Mouse (Mus musculus) stomach, embryonic 15.5 days (tissue): Measurements from ENCODE around the gene Fstl3. TPM values are rescaled to one million over a fixed set of nuclear protein-coding genes. Genes with fewer than 3 reads are reported as not detected.
A peak's percentile ranks its signal among the peaks of the same experiment; 100 is the strongest.

Experiments used
- ATAC-seq: fragments of 200-750 bp; cut with Nextera tagmentation; 2 replicates; pipeline ENCODE4 v1.8.0; 2017; ENCODE audit warnings: low read depth, moderate number of reproducible peaks, moderate TSS enrichment; ENCODE audit not compliant: insufficient read depth, low FRiP score
- H3K27ac ChIP-seq: fragments of 300-500 bp; sonication (generic); 2 replicates; pipeline ENCODE4 v1.5.1; 2015; ENCODE audit warnings: mild to moderate bottlenecking, inconsistent platforms
- H3K27me3 ChIP-seq: fragments of 300-500 bp; sonication (generic); replicated peaks from 2 replicates; pipeline ENCODE4 v1.6.1; 2015; ENCODE audit warnings: inconsistent platforms
- H3K36me3 ChIP-seq: fragments of 300-500 bp; sonication (generic); 2 replicates; pipeline ENCODE4 v1.6.1; 2015; ENCODE audit warnings: inconsistent platforms
- H3K4me1 ChIP-seq: fragments of 300-500 bp; sonication (generic); 2 replicates; pipeline ENCODE4 v1.6.1; 2015; ENCODE audit warnings: inconsistent platforms
- H3K4me2 ChIP-seq: fragments of 300-500 bp; sonication (generic); 2 replicates; pipeline ENCODE4 v1.6.1; 2015; ENCODE audit warnings: mild to moderate bottlenecking, inconsistent platforms
- H3K4me3 ChIP-seq: fragments of 300-500 bp; sonication (generic); replicated peaks from 2 replicates; pipeline ENCODE4 v1.5.1; 2015; ENCODE audit warnings: inconsistent platforms
- H3K9ac ChIP-seq: fragments of 300-500 bp; sonication (generic); 2 replicates; pipeline ENCODE4 v1.6.1; 2015; ENCODE audit warnings: inconsistent platforms
- H3K9me3 ChIP-seq: fragments of 300-500 bp; sonication (generic); 2 replicates; pipeline ENCODE4 v1.6.1; 2016; ENCODE audit warnings: inconsistent platforms
- WGBS: fragments of 180-500 bp; shearing (Covaris S2); methylation state at CpG from one replicate; pipeline ENCODE4 v1.1.7; 2015; 5-methylcytosine and 5-hydroxymethylcytosine counted together
- polyA plus RNA-seq: library from polyadenylated mRNA; unstranded; fragments of >200 nt; fragmentation: Nextera tagmentation; extraction: Ambion mirVana; gene quantifications from 2 replicates; pipeline ENCODE4 v1.2.1, GENCODE M21; 2015

Fstl3 gene
- polyA plus RNA-seq, 1 experiment from 2014 or later: 15.5 TPM

GRCm38 (mm10) chr10:79820782-79821181 lies 43.7 kb downstream of the Fstl3 start, which contains the start of gene Misp:
TSS of gene Misp (plus strand) at chr10:79820989.
- H3K9ac ChIP-seq: no peak within 1 kb of the TSS
- peak; percentile 15; the same call in 1 of the 2 replicates for ATAC-seq
- WGBS: 49% methylated on average over 11 of the region's 11 CpGs

GRCm38 (mm10) chr10:79821731-79822130 lies 44.7 kb downstream of the Fstl3 start:
- H3K27ac ChIP-seq: peak overlapping the region; percentile 85
- no peak for ATAC-seq
- no peaks in the 10 kb centered on the region for H3K27me3 ChIP-seq
- H3K9ac ChIP-seq: no peak overlapping the region
- peak overlapping the region; percentile 41 for H3K4me2 ChIP-seq
- 84% methylated on average over 12 of the region's 12 CpGs for WGBS
- H3K4me1 ChIP-seq: peaks cover 36% of the 10 kb centered on the region
- peaks cover 13% of the 10 kb centered on the region; the same call in 1 of the 2 replicates for H3K36me3 ChIP-seq
- H3K4me3 ChIP-seq: peak overlapping the region; percentile 20
- H3K9me3 ChIP-seq: no peaks in the 10 kb centered on the region

More at GRCm38 (mm10) chr10:79820782-79821181, 43.7 kb downstream of the Fstl3 start, which contains the start of gene Misp:
- H3K36me3 ChIP-seq: peaks cover 13% of the 10 kb centered on the region
- peak within 1 kb of the TSS; percentile 85 for H3K27ac ChIP-seq
- H3K27me3 ChIP-seq: no peaks in the 10 kb centered on the region
- peaks cover 36% of the 10 kb centered on the region for H3K4me1 ChIP-seq
- H3K9me3 ChIP-seq: no peaks in the 10 kb centered on the region
- H3K4me3 ChIP-seq: peak within 1 kb of the TSS; percentile 20
- H3K4me2 ChIP-seq: peak within 1 kb of the TSS; percentile 41

GRCm38 (mm10) chr10:79822372-79822771 lies 45.3 kb downstream of the Fstl3 start:
- H3K9me3 ChIP-seq: no peaks in the 10 kb centered on the region
- peaks cover 36% of the 10 kb centered on the region for H3K4me1 ChIP-seq
- H3K27ac ChIP-seq: peak overlapping the region; percentile 85
- peak overlapping the region; percentile 20 for H3K4me3 ChIP-seq
- peak; percentile 83 for ATAC-seq
- H3K9ac ChIP-seq: no peak overlapping the region
- H3K27me3 ChIP-seq: no peaks in the 10 kb centered on the region
- peak overlapping the region; percentile 41 for H3K4me2 ChIP-seq
- WGBS: 18% methylated on average over 16 of the region's 17 CpGs
- H3K36me3 ChIP-seq: peaks cover 13% of the 10 kb centered on the region; the same call in 1 of the 2 replicates

- peaks cover 13% of the 10 kb centered on the region; the same call in 1 of the 2 replicates for H3K36me3 ChIP-seq
- peak overlapping the region; percentile 85 for H3K27ac ChIP-seq
- peaks cover 36% of the 10 kb centered on the region for H3K4me1 ChIP-seq
- no peak overlapping the region for H3K9ac ChIP-seq
- ATAC-seq: no peak
- peak overlapping the region; percentile 41 for H3K4me2 ChIP-seq
- no peaks in the 10 kb centered on the region for H3K27me3 ChIP-seq
- peak overlapping the region; percentile 20 for H3K4me3 ChIP-seq
- 60% methylated on average over 6 of the region's 6 CpGs for WGBS
- H3K9me3 ChIP-seq: no peaks in the 10 kb centered on the region
These were observed 45.9 kb downstream of the Fstl3 start for GRCm38 (mm10) chr10:79823011-79823410.

DNA sequence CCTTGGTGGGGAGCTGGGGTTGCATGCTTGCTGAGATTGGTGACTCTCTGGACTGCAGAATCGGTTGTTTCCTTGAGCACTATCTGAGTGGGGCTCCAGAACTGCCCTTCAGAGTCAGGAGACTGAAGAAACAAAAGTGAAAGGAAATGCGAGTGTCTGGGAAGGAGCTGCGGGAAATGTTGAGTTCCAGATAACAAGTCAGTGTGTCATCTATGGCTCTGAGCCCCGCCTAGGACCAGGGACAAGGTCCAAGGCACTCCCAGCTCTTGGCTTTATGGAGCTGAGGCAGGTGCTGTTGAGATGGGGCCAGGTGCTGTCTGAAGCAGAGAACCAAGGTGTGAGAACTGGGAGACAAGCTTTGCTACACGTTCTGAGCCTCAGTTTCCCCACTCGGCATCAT lies 47.3 kb downstream of the Fstl3 start:
- WGBS: 49% methylated on average over 6 of the region's 6 CpGs
- Histone ChIP-seq H3K9ac (no peak overlapping the region), H3K9me3 (no peaks in the 10 kb centered on the region), H3K4me3 (peak overlapping the region; percentile 8; the same call in 1 of the 2 replicates), H3K27me3 (no peaks in the 10 kb centered on the region), H3K27ac (peak overlapping the region; percentile 85), H3K4me1 (peaks cover 31% of the 10 kb centered on the region), H3K4me2 (peak overlapping the region; percentile 41), H3K36me3 (peaks cover 8% of the 10 kb centered on the region; the same call in 1 of the 2 replicates)
- peak; percentile 67 for ATAC-seq

- no peak overlapping the region for H3K9ac ChIP-seq
- no peak for ATAC-seq
- H3K27ac ChIP-seq: no peak overlapping the region
- H3K4me2 ChIP-seq: no peak overlapping the region
- no peaks in the 10 kb centered on the region for H3K27me3 ChIP-seq
- WGBS: 76% methylated on average over 3 of the region's 3 CpGs
- no peak overlapping the region for H3K4me3 ChIP-seq
- H3K9me3 ChIP-seq: no peaks in the 10 kb centered on the region
- H3K36me3 ChIP-seq: no peaks in the 10 kb centered on the region
- H3K4me1 ChIP-seq: peaks cover 2% of the 10 kb centered on the region; the same call in 1 of the 2 replicates
These were observed 54.5 kb downstream of the Fstl3 start for GRCm38 (mm10) chr10:79831583-79831982.

Other genes with a start within 250 kb of the Fstl3 start
- gene Plpp2, start 243.5 kb upstream of the Fstl3 start, polyA plus RNA-seq: 69.7 and 70.6 TPM in 2 replicates
- 49.2 and 50.1 TPM in 2 replicates for gene Mier2, start 222.1 kb upstream of the Fstl3 start, polyA plus RNA-seq
- gene Theg, start 189.9 kb upstream of the Fstl3 start, polyA plus RNA-seq: not detected in 2 replicates
- gene C2cd4c, start 163.2 kb upstream of the Fstl3 start, polyA plus RNA-seq: 0.08 and 0.14 TPM in 2 replicates
- 9.1 and 10.6 TPM in 2 replicates for gene Shc2, start 139.4 kb upstream of the Fstl3 start, polyA plus RNA-seq
- not detected in 2 replicates for gene Odf3l2, start 131.5 kb upstream of the Fstl3 start, polyA plus RNA-seq
- gene Madcam1, start 112.7 kb upstream of the Fstl3 start, polyA plus RNA-seq: 36.4 and 41.1 TPM in 2 replicates
- 58.2 and 59.3 TPM in 2 replicates for gene Tpgs1, start 107.9 kb upstream of the Fstl3 start, polyA plus RNA-seq
- 107 and 108 TPM in 2 replicates for gene Cdc34, start 95.1 kb upstream of the Fstl3 start, polyA plus RNA-seq
- gene Gzmm, start 88.3 kb upstream of the Fstl3 start, polyA plus RNA-seq: 0.40 and 0.57 TPM in 2 replicates
- gene Bsg, start 72.8 kb upstream of the Fstl3 start, polyA plus RNA-seq: 1,050 and 1,128 TPM in 2 replicates
- gene Hcn2, start 60.6 kb upstream of the Fstl3 start, polyA plus RNA-seq: 0.08 and 0.14 TPM in 2 replicates
- gene Polrmt, start 30.7 kb upstream of the Fstl3 start, polyA plus RNA-seq: 33.9 and 38.7 TPM in 2 replicates
- 0.31 and 0.36 TPM in 2 replicates for gene Fgf22, start 22.2 kb upstream of the Fstl3 start, polyA plus RNA-seq
- gene Rnf126, start 10.3 kb upstream of the Fstl3 start, polyA plus RNA-seq: 87.8 and 88.1 TPM in 2 replicates
- 0.23 and 0.31 TPM in 2 replicates for gene Prss57, start 13.7 kb downstream of the Fstl3 start, polyA plus RNA-seq
- 53.3 and 54.1 TPM in 2 replicates for gene Palm, start 16.3 kb downstream of the Fstl3 start, polyA plus RNA-seq
- 50.0 and 67.2 TPM in 2 replicates for gene Misp, start 43.7 kb downstream of the Fstl3 start, polyA plus RNA-seq
- gene Ptbp1, start 77.2 kb downstream of the Fstl3 start, polyA plus RNA-seq: 295 and 299 TPM in 2 replicates
- 5.2 and 10.6 TPM in 2 replicates for gene Prtn3, start 97.2 kb downstream of the Fstl3 start, polyA plus RNA-seq
- gene Plppr3, start 97.4 kb downstream of the Fstl3 start, polyA plus RNA-seq: 32.9 and 36.1 TPM in 2 replicates
- 3.8 and 11.1 TPM in 2 replicates for gene Elane, start 109.0 kb downstream of the Fstl3 start, polyA plus RNA-seq
- gene Cfd, start 113.6 kb downstream of the Fstl3 start, polyA plus RNA-seq: not detected in 2 replicates
- 43.6 and 47.8 TPM in 2 replicates for gene Med16, start 131.7 kb downstream of the Fstl3 start, polyA plus RNA-seq
- gene Gm26602, start 133.6 kb downstream of the Fstl3 start, polyA plus RNA-seq: 4.4 and 13.3 TPM in 2 replicates
- 0.83 and 0.94 TPM in 2 replicates for gene Kiss1r, start 139.7 kb downstream of the Fstl3 start, polyA plus RNA-seq
- 137 and 140 TPM in 2 replicates for gene R3hdm4, start 143.9 kb downstream of the Fstl3 start, polyA plus RNA-seq
- gene Arid3a, start 149.8 kb downstream of the Fstl3 start, polyA plus RNA-seq: 9.8 and 10.0 TPM in 2 replicates
- 86.0 and 86.2 TPM in 2 replicates for gene Wdr18, start 182.9 kb downstream of the Fstl3 start, polyA plus RNA-seq
- 0.27 and 0.34 TPM in 2 replicates for gene Grin3b, start 193.4 kb downstream of the Fstl3 start, polyA plus RNA-seq
- gene Tmem259, start 207.1 kb downstream of the Fstl3 start, polyA plus RNA-seq: 20.6 and 21.3 TPM in 2 replicates
- gene Cnn2, start 211.3 kb downstream of the Fstl3 start, polyA plus RNA-seq: 274 and 279 TPM in 2 replicates
- 4.2 and 4.8 TPM in 2 replicates for gene Abca7, start 219.2 kb downstream of the Fstl3 start, polyA plus RNA-seq
- 9.1 and 10.0 TPM in 2 replicates for gene Arhgap45, start 239.4 kb downstream of the Fstl3 start, polyA plus RNA-seq